Mouse (Mus musculus): ENCODE data around the gene Gm6899.
A peak's percentile ranks its signal among the peaks of the same experiment; 100 is the strongest.

The Gm6899 gene

GRCm38 (mm10) chr11:26593061-26594059 is at the start of gene Gm6899, which contains the start of gene Vrk2:
Gm6899 (plus strand) TSS chr11:26593241.
Vrk2 (minus strand) TSS chr11:26593999.
- peak; percentile 85 for DNase-seq (ENCODE audit: low read depth, low spot score)

GRCm38 (mm10) chr11:26551551-26551950 is 41.5 kb upstream of the Gm6899 start:
- DNase-seq (ENCODE audit: low read depth, low spot score), result no peak

DNA sequence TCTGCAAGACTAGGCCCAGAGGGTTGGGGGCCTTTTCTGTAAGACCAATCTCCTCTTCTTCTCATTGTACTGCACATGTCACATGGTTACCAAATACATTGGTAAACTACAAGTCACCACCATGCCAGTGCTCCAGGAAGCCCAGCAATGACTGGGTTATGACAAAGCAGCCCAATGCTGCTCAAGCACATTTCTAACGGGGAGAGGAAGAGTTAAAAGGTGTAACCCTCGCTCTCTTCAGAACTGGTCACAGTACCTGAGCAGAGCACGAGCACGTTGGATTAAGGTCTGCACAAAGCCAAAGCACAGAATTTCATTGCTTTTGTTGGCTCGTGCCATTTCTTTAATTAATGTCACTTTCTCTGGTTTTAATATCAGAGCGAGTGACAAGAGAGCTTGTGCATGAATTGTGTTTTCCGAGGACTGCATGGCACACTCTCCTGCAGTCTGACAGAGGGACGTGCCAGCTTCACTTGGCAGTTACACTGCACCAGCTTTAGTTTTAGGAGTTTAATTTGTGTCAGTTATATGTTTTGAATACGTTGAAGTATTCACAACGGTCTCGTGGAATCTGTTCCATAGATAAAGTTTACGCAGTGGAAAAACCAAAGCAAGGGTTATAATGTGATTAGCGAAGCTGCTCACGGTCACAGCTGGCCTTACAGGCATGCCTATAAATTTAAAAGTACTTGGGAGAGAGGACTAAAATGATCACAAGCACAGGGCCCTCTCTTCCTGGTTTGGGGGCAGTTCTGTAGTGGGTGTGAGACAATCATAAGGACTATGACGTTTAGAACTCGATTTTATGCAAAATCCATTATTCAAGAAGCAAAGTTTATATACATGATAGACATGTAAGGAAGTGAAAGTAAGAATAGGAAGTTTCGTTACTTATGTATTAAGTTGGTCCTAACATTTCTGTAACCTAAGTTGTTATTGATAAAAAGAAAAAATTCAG is 7.4 kb upstream of the Gm6899 start:
- DNase-seq (ENCODE audit: low read depth, low spot score), result no peak

DNA sequence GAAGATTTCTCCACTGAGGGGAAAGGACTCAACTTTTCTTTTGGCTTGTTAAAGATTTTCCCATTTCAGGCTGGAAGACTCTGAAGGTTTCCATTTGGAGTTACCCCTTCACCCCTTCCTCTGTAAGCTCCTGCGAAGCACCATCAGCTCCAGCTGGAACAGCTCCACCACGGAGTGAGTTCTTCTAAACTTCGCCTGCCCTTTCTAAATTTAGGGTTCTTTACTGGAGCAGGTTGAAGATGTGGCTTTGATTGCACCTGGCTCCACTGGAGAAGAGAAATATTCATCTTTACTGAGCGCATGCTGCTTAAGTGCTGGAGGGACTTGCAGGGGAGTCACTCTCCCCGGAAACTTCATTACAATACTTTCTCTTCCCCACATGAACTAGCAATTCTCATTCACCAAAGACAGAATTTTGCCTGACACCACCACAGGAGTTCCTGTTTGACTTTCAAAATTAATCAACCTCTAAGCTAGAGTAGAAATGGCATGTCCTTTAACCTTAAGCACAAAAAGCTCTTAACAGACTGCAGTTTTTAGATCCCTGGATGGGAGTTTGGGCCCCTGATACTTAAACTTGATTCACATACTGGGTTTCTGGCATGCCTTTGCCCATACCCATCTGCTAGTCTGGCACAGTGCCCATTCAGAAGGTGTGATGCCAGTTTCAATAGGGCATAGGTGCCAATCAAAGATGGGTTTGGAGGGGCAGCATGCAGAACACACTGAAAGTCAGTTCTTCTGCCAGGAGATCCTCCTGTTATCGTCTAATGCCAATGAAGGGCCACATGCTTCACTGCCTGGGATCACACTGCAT is 6.5 kb upstream of the Gm6899 start:
- peak; percentile 10 for DNase-seq (ENCODE audit: low read depth, low spot score)

GRCm38 (mm10) chr11:26587184-26587524 is 5.9 kb upstream of the Gm6899 start:
- DNase-seq (ENCODE audit: low read depth, low spot score), result no peak

GRCm38 (mm10) chr11:26592395-26593053 is 517 bp upstream of the Gm6899 start:
- peak; percentile 30 for DNase-seq (ENCODE audit: low read depth, low spot score)

DNA sequence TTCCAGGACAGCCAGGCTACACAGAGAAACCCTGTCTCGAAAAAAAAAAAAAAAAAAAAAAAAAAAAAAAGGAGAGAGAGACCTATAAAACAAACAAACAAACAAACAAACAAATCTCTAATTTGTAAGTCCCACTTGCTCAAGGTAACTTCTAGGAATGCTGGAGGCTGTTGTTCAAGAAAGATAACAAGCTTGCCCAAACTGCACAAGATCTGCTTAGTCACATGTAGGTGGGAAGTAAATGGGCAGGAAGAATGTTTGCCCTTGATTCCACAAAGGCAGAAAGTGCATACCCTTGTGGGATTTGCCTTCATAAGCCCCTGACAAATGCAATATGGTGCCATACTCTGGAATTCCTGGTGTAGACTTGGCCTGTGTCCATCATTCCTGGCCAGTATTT is 1.4 kb downstream of the Gm6899 start:
- no peak for DNase-seq (ENCODE audit: low read depth, low spot score)

- DNase-seq (ENCODE audit: low read depth, low spot score), result no peak
Observed at GRCm38 (mm10) chr11:26596186-26596585, 3.1 kb downstream of the Gm6899 start.

DNA sequence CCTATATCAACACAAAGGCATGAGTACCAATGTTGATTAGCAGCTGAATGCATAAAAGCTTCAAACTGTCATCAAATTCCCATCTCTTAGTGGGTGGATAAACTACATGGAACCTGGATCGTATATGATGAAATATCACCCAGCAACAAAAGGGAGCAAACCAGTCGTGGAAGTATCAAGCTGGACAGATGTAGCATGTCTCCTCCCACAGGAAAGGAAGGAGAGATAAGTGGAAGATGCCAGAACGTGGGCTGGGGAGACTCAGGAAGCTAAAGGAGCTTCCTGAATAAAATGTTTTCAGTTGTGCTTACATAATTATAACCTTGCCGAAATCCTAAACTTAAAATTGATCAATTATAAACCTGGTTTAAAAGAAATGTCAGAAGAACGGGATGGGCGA is 4.1 kb downstream of the Gm6899 start:
- DNase-seq (ENCODE audit: low read depth, low spot score), result no peak

DNA sequence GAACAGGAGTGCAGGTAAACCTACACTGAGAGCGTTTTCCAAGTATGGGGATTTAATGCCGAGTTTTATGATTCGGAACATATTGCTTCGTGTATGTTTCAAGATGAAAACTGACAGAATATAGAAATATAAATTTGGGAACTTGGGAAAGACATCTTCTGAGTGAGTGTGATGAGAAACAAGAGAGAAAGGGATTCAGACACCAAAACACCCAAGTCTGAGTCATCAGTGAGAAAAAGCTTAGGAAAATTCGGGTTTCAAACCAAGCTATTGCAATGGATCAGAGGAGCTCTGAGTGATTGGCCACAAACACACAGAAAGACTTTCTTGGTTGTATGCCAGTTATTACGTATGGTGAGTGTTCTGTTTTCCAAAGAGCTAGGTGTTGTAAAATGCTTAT is 4.7 kb downstream of the Gm6899 start:
- DNase-seq (ENCODE audit: low read depth, low spot score), result no peak

DNA sequence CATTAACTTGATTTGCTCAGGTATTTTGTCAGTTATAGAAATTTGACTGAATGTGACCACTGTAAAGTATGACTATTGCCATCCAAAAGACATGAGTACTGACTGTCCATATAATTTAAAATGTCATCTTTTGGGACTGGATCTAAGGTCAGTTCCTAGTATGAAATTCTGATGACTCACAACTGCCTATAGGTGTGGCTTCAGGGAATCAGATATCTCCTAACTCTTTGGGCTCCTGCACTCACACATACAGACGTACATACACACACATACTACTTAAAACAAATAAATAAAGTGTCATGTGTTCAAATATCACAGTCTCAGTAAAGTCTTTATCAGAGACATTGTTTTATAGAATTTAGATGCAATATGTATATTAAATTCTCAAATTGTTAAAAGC is 5.8 kb downstream of the Gm6899 start:
- DNase-seq (ENCODE audit: low read depth, low spot score), result no peak

DNA sequence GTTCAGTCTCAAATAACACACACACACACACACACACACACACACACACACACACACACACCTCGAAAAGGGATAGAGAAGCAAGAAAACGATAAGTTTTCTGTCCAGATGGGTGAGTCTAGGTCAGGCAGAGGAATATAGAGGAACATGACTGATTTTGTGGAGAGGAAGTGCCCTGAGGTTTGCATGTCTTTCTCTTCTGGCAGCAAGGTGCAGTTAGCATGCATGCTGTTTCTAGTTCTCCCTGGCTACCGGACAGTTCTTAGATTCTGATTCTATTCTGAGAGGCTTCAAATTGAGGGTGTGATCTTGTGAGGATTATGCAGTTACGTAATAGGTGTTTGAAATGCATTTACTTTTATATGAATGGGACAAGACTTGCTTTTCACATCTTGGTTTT is 7.7 kb downstream of the Gm6899 start:
- no peak for DNase-seq (ENCODE audit: low read depth, low spot score)

DNA sequence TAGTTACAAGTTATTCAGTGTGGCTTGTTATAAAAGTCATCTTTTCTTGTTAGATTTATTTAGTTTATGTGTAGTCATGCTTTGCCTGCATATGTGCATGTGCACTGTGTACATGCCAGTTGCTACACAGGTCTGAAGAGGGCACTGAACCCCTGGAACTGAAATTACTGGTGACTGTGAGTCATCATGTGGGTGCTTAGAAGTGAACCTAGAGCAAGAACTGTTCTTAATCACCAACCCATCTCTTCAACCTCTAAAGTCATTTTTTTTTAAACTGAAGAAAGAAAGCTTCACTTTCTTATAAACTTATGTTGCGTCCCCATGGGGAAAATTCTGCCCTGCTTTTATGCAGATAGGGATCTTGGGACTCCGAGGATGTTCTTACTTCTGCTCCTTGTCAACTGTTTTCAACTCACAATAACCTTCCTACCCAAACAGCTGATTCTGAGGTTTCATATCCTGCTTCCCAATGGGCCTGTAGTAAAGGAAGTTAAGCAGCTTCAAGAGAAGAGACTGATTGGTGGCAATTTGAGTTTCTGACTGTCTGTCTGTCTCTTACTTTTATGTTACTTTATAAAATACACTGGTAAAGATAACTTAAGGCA is 8.6 kb downstream of the Gm6899 start:
- DNase-seq (ENCODE audit: low read depth, low spot score), result peak; percentile 13

GRCm38 (mm10) chr11:26604061-26604655 is 11.1 kb downstream of the Gm6899 start:
- no peak for DNase-seq (ENCODE audit: low read depth, low spot score)

DNA sequence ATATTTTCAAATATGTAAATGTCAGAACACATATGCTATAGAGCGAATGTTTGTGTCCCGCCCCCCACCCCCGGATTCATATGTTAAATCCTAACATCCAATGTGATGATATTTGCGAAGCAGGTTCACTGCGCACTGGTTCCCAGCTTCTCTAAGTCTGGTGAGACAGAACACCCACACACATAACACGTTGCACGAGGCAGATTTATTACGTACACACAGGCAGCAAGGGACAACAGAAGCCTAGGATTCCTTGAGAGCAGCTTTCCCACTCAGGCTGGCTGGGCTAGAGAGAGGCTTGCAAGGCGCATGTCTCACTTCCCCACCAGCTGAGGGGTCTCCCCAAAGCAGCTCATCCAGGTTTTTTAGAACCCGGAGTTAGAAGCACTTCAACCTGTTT is 15.8 kb downstream of the Gm6899 start:
- no peak for DNase-seq (ENCODE audit: low read depth, low spot score)

- no peak for DNase-seq (ENCODE audit: low read depth, low spot score)
Observed at GRCm38 (mm10) chr11:26618475-26619223, 25.6 kb downstream of the Gm6899 start.

GRCm38 (mm10) chr11:26622727-26623126 is 29.7 kb downstream of the Gm6899 start:
- DNase-seq (ENCODE audit: low read depth, low spot score), result no peak

DNA sequence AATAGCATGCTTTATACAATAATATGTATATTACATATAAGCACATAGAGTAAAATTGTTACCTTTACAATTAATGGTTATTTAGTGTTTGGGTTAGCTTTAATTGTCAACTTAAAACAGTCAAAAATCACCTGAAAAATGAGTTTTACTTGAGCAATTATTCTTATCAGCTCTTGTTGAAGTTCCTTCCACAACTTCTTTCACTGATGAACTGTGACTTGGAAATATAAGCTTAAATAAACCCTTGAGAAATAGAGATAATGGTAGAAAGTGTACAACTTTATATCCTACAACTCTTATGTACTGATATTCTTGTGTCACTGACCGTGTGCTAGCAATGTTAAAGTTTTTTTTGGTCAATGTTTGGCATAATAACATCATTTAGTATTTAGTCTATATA is 43.2 kb downstream of the Gm6899 start:
- DNase-seq (ENCODE audit: low read depth, low spot score), result no peak

DNA sequence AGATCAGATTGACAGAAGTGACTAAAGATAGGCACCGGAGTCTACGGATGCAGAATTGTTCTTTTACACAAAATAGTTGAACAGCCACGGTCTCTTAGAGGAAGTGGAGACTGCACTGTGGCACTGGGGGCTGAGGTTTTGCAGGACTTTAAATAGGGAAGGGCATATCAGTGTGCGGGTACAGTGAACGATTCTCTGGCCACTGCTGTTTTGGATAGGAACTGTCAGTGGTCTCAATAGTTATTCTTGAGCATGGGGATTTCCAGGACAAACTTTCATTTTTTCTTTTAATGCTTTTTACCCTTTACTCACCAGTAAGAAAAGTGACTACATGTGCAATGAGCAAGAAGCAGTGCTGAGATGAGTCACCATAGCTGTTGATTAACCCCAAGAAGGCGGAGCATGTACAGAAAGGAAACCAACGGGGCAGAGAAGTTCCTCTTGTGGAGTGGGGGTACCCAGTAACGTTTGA is 47.3 kb downstream of the Gm6899 start:
- peak; percentile 74 for DNase-seq (ENCODE audit: low read depth, low spot score)

Measured in CD4-positive, CD25-positive, alpha-beta regulatory T cell, adult 2 months (primary cell).